In the genomic region with DNA sequence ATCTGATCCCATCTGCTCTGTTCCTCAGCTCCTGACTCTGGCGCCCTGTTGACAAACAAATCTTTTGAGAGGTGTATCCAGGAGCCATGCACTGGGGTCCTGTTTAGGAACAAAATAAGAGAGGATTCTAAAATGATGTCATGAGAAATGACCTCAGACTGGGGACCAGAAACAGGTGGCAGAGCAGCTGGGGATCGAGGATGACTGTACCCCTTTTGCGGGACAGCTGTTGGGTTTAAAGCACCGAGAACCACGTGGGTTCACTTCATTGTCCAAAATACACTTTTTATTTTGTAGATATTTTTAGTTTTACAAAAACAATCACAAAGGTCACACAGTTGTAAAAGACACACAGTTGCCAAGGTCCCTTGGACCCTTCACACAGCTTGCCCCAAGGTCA, we compare ENCODE assay signal across 29 mouse cellular contexts. TPM values are rescaled to one million over a fixed set of nuclear protein-coding genes. Genes with fewer than 3 reads are reported as not detected.
"Had no signal": no experiment of that assay in that cellular context is flagged by ENCODE, and none has a peak within 500 bp of the region (broad histone marks: within the 10 kb centered on the region; RNA-seq: fewer than 3 reads in every experiment).

No protein-coding gene starts in this region.

- H3K36me3 ChIP-seq: limb, embryonic 10.5 days; limb, embryonic 12.5 days; limb, embryonic 13.5 days; limb, embryonic 15.5 days; liver, embryonic 12.5 days; liver, embryonic 13.5 days; liver, embryonic 15.5 days; lung, embryonic 15.5 days; midbrain, embryonic 10.5 days; midbrain, embryonic 12.5 days; midbrain, embryonic 13.5 days; midbrain, embryonic 15.5 days; neural tube, embryonic 12.5 days had no signal

- H3K27me3 ChIP-seq: limb, embryonic 15.5 days; liver, embryonic 13.5 days; liver, embryonic 15.5 days; lung, embryonic 15.5 days; midbrain, embryonic 13.5 days; midbrain, embryonic 15.5 days had no signal

- H3K4me2 ChIP-seq: liver, embryonic 12.5 days; liver, embryonic 13.5 days; midbrain, embryonic 11.5 days; midbrain, embryonic 12.5 days; midbrain, embryonic 13.5 days; midbrain, embryonic 15.5 days; neural tube, embryonic 12.5 days had no signal

- H3K4me3 ChIP-seq: left cerebral cortex, adult 2 months; limb, embryonic 10.5 days; limb, embryonic 12.5 days; limb, embryonic 13.5 days; limb, embryonic 15.5 days; liver, embryonic 12.5 days; liver, embryonic 13.5 days; liver, embryonic 15.5 days; lung, embryonic 15.5 days; midbrain, embryonic 12.5 days; midbrain, embryonic 13.5 days; midbrain, embryonic 15.5 days; neural tube, embryonic 12.5 days had no signal

RNA-seq across cellular contexts. Expression of a gene that starts 0.8 kb away (rescaled TPM):
- total RNA-seq: left cerebral cortex, postnatal 10 days; left cerebral cortex, postnatal 25 days; left cerebral cortex, postnatal 4 days; liver, adult 2 months; megakaryocyte progenitor cell, adult 5-6 weeks; megakaryocyte, adult 5-6 weeks; monocyte, adult 5-6 weeks had no signal
- polyA plus RNA-seq: liver, adult 2 months; liver, embryonic 12.5 days; liver, embryonic 13.5 days; liver, embryonic 15.5 days; liver, embryonic 16.5 days; liver, postnatal 0 days; midbrain, embryonic 11.5 days; midbrain, embryonic 14.5 days; midbrain, embryonic 15.5 days; neural tube, embryonic 11.5 days had no signal

RNA-seq across cellular contexts. Expression of a gene that starts 6.0 kb away (rescaled TPM):
- total RNA-seq: liver, adult 2 months; megakaryocyte progenitor cell, adult 5-6 weeks; megakaryocyte, adult 5-6 weeks; monocyte, adult 5-6 weeks had no signal
- polyA plus RNA-seq: limb, embryonic 10.5 days; limb, embryonic 12.5 days; limb, embryonic 13.5 days; limb, embryonic 15.5 days; liver, adult 2 months; liver, embryonic 11.5 days; liver, embryonic 12.5 days; liver, embryonic 13.5 days; liver, embryonic 14.5 days; liver, embryonic 15.5 days; liver, embryonic 16.5 days; liver, postnatal 0 days; macrophage; midbrain, embryonic 10.5 days; midbrain, embryonic 11.5 days; midbrain, embryonic 12.5 days had no signal

RNA-seq across cellular contexts. Expression of a gene that starts 39.4 kb away (rescaled TPM):
- total RNA-seq: megakaryocyte progenitor cell, adult 5-6 weeks; megakaryocyte, adult 5-6 weeks; monocyte, adult 5-6 weeks had no signal

RNA-seq across cellular contexts. Expression of a gene that starts 43.2 kb away (rescaled TPM):
- total RNA-seq: monocyte, adult 5-6 weeks had no signal
